In the genomic region with DNA sequence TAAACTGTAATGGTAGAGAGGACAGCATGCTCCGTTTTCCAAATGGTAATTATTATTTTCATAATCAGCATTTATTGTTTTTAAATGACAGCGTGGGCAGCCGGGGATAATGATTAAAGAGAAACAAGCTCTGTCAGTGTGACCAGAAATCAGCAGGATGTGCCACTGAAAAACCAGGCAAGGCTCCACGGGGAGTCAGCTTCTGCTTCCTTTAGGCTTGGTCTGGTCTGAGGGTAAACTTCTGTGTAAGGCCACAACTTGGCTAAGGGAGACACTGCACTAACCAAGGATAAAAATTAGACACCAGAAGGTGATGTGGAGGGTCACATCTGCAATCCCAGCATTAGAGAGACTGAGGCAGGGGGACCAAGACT, we compare ENCODE assay signal across 10 mouse cellular contexts. TPM values are rescaled to one million over a fixed set of nuclear protein-coding genes. Genes with fewer than 3 reads are reported as not detected.
DNase-seq lines count a peak whose midpoint lies in the region; ATAC-seq and TF ChIP-seq lines count a peak whose summit lies in the region.
"Had no signal": no experiment of that assay in that cellular context is flagged by ENCODE, and none has a peak within 500 bp of the region (broad histone marks: within the 10 kb centered on the region; RNA-seq: fewer than 3 reads in every experiment).

No protein-coding gene starts in this region.

- TF ChIP-seq POLR2A in MEL (IDR thresholded peaks at IDR 0.05; ENCODE audit: control insufficient read depth in 1 of 2, insufficient read depth in 1 of 2, low read depth in 1 of 2, low read length in 2 of 2, poor library complexity in 1 of 2), result no peak
- no peak for TF ChIP-seq POLR2A in cerebellum, adult 2 months (IDR thresholded peaks at IDR 0.05; ENCODE audit: borderline replicate concordance, insufficient read depth, low read length)

- no peaks in the 10 kb centered on the region for H3K27me3 ChIP-seq in kidney, embryonic 14.5 days (ENCODE audit: control insufficient read depth, insufficient read depth, low read length)
- no peaks in the 10 kb centered on the region for H3K27me3 ChIP-seq in MEL (ENCODE audit: control insufficient read depth in 1 of 2, insufficient read depth in 2 of 2, low read length in 2 of 2)
- H3K27me3 ChIP-seq in liver, embryonic 13.5 days, result no peaks in the 10 kb centered on the region
- peaks cover 6% of the 10 kb centered on the region; the same call in 1 of the 2 replicates for H3K27me3 ChIP-seq in cerebellum, adult 2 months (ENCODE audit: control insufficient read depth, insufficient read depth, low read length)
- H3K27me3 ChIP-seq: embryonic facial prominence, embryonic 13.5 days had no signal

- WGBS in kidney, embryonic 14.5 days, result 33% methylated on average over 4 of the region's 4 CpGs
- WGBS in liver, embryonic 13.5 days (ENCODE audit: insufficient replicate concordance), result 17% methylated on average over 4 of the region's 4 CpGs
- WGBS in cerebellum, adult 2 months, result 61% methylated on average over 4 of the region's 4 CpGs

- TF ChIP-seq EP300 in MEL (IDR thresholded peaks at IDR 0.05; ENCODE audit: low read depth in 1 of 2, low read length in 2 of 2), result no peak

- no peak for TF ChIP-seq CTCF in MEL (IDR thresholded peaks at IDR 0.05 in 2 of 3, conservative IDR thresholded peaks at IDR 0.05 in 1 of 3; ENCODE audit: control insufficient read depth in 1 of 3, insufficient read depth in 1 of 3, low read depth in 2 of 3, low read length in 3 of 3, poor library complexity in 1 of 3, severe bottlenecking in 1 of 3)
- no peak for TF ChIP-seq CTCF in cerebellum, adult 2 months (IDR thresholded peaks at IDR 0.05; ENCODE audit: borderline replicate concordance, insufficient read depth, low read depth, low read length)

- TF ChIP-seq RAD21 in MEL (IDR thresholded peaks at IDR 0.05; ENCODE audit: low read depth, low read length), result no peak

- H3K9me3 ChIP-seq in kidney, embryonic 14.5 days (ENCODE audit: control insufficient read depth, low read length), result no peaks in the 10 kb centered on the region
- no peaks in the 10 kb centered on the region for H3K9me3 ChIP-seq in MEL (replicated peaks; ENCODE audit: insufficient read depth, low read length)
- H3K9me3 ChIP-seq in liver, embryonic 13.5 days (replicated peaks), result no peaks in the 10 kb centered on the region
- H3K9me3 ChIP-seq: embryonic facial prominence, embryonic 13.5 days; midbrain, embryonic 10.5 days had no signal

- H3K27ac ChIP-seq in kidney, embryonic 14.5 days (ENCODE audit: low read depth, low read length), result peak overlapping the region; percentile 47
- H3K27ac ChIP-seq in MEL (ENCODE audit: control insufficient read depth, low read depth, low read length), result peak overlapping the region; percentile 82
- peak overlapping the region; percentile 57; the same call in 1 of the 2 replicates for H3K27ac ChIP-seq in liver, embryonic 13.5 days
- H3K27ac ChIP-seq in cerebellum, adult 2 months (ENCODE audit: insufficient read depth, low read length), result no peak overlapping the region
- H3K27ac ChIP-seq: embryonic facial prominence, embryonic 13.5 days; midbrain, embryonic 10.5 days had no signal

- H3K4me3 ChIP-seq in kidney, embryonic 14.5 days (ENCODE audit: low read length), result no peak overlapping the region
- peak overlapping the region; percentile 44 to 76 for H3K4me3 ChIP-seq in MEL (ENCODE audit: control insufficient read depth in 1 of 2, insufficient read depth in 1 of 2, low read depth in 2 of 2, low read length in 2 of 2)
- peak overlapping the region; percentile 40 for H3K4me3 ChIP-seq in liver, embryonic 13.5 days (replicated peaks)
- no peak overlapping the region for H3K4me3 ChIP-seq in cerebellum, adult 2 months (replicated peaks; ENCODE audit: insufficient read depth, low read depth, low read length)
- H3K4me3 ChIP-seq: embryonic facial prominence, embryonic 13.5 days; midbrain, embryonic 10.5 days had no signal

- no peak for ATAC-seq in kidney, embryonic 14.5 days (ENCODE audit: low FRiP score, low TSS enrichment)
- peak; percentile 53 for ATAC-seq in CD4-positive, CD25-positive, alpha-beta regulatory T cell, adult 4 months
- ATAC-seq in liver, embryonic 13.5 days (ENCODE audit: low read depth), result no peak

- H3K79me2 ChIP-seq in MEL (ENCODE audit: control insufficient read depth, insufficient read depth, low read length, poor library complexity), result no peaks in the 10 kb centered on the region; the same call in 1 of the 2 replicates

- no peaks in the 10 kb centered on the region for H3K36me3 ChIP-seq in kidney, embryonic 14.5 days (ENCODE audit: control insufficient read depth, insufficient read depth, low read length)
- H3K36me3 ChIP-seq in MEL (ENCODE audit: control insufficient read depth in 1 of 2, insufficient read depth in 2 of 2, low read length in 2 of 2), result peaks cover 0 to 23% of the 10 kb centered on the region in 2 experiments; a peak in 2 of 4 replicates
- H3K36me3 ChIP-seq in liver, embryonic 13.5 days, result no peaks in the 10 kb centered on the region
- H3K36me3 ChIP-seq: embryonic facial prominence, embryonic 13.5 days; midbrain, embryonic 10.5 days had no signal

- peaks cover 5% of the 10 kb centered on the region for H3K4me1 ChIP-seq in kidney, embryonic 14.5 days (ENCODE audit: control insufficient read depth, insufficient read depth, low read length)
- H3K4me1 ChIP-seq in MEL (ENCODE audit: control insufficient read depth in 1 of 2, insufficient read depth in 2 of 2, low read length in 2 of 2), result peaks cover 7 to 17% of the 10 kb centered on the region in 2 experiments
- peaks cover 31% of the 10 kb centered on the region for H3K4me1 ChIP-seq in liver, embryonic 13.5 days (replicated peaks)
- peaks cover 8% of the 10 kb centered on the region for H3K4me1 ChIP-seq in cerebellum, adult 2 months (ENCODE audit: control insufficient read depth, insufficient read depth, low read length)
- H3K4me1 ChIP-seq: midbrain, embryonic 10.5 days had no signal

- no peak for DNase-seq in kidney, postnatal 4 days
- DNase-seq in MEL (ENCODE audit: low read depth, low spot score), result peak; percentile 67
- DNase-seq in liver, embryonic 13.5 days, result no peak
- no peak for DNase-seq in cerebellum, adult 18-20 months
- DNase-seq in cerebellum, adult 2 months, result no peak
- DNase-seq: layer of hippocampus, adult 9-11 months had no signal

- no peak overlapping the region for H3K9ac ChIP-seq in kidney, embryonic 14.5 days (ENCODE audit: low read depth, low read length)
- H3K9ac ChIP-seq in MEL (ENCODE audit: control insufficient read depth, low read depth, low read length, poor library complexity, severe bottlenecking), result peak overlapping the region; percentile 77
- peak overlapping the region; percentile 51; the same call in 1 of the 2 replicates for H3K9ac ChIP-seq in liver, embryonic 13.5 days
- H3K9ac ChIP-seq: embryonic facial prominence, embryonic 13.5 days had no signal

- H3K4me2 ChIP-seq in kidney, embryonic 14.5 days (replicated peaks; ENCODE audit: low read depth, low read length), result peak overlapping the region; percentile 11; the same call in 1 of the 2 replicates
- peak overlapping the region; percentile 62 for H3K4me2 ChIP-seq in liver, embryonic 13.5 days
- H3K4me2 ChIP-seq: embryonic facial prominence, embryonic 13.5 days had no signal

TF ChIP-seq in MEL, 35 proteins besides CTCF, POLR2A, EP300 and RAD21:
- TF ChIP-seq GATA1 (IDR thresholded peaks at IDR 0.05; ENCODE audit: low read depth, low read length), result no peak
- TF ChIP-seq MYC (IDR thresholded peaks at IDR 0.05; ENCODE audit: low read depth, low read length), result 0 out of 2 replicates have a peak, but pooled peaks have one; percentile 3
- no peak for TF ChIP-seq SIN3A (IDR thresholded peaks at IDR 0.05; ENCODE audit: low read length)
- TF ChIP-seq MEF2A (IDR thresholded peaks at IDR 0.05; ENCODE audit: extremely low read depth, insufficient replicate concordance, low read depth, low read length, poor library complexity, severe bottlenecking), result no peak
- TF ChIP-seq USF1 (IDR thresholded peaks at IDR 0.05; ENCODE audit: low read depth, low read length), result no peak
- peak; percentile 19; the same call in 1 of the 2 replicates for TF ChIP-seq MXI1 (IDR thresholded peaks at IDR 0.05; ENCODE audit: low read depth, low read length)
- no peak; the same call in 1 of the 2 replicates for TF ChIP-seq TBP (IDR thresholded peaks at IDR 0.05; ENCODE audit: low read depth, low read length)
- TF ChIP-seq KAT2A (conservative IDR thresholded peaks at IDR 0.05; ENCODE audit: low read depth, low read length), result no peak
- TF ChIP-seq MAFK (IDR thresholded peaks at IDR 0.05; ENCODE audit: borderline replicate concordance, low read depth, low read length), result no peak
- no peak for TF ChIP-seq ZMIZ1 (IDR thresholded peaks at IDR 0.05; ENCODE audit: low read depth, low read length)
- TF ChIP-seq POLR2AphosphoS2 (IDR thresholded peaks at IDR 0.05; ENCODE audit: low read length), result no peak
- TF ChIP-seq NRF1 (IDR thresholded peaks at IDR 0.05; ENCODE audit: insufficient read depth, low read depth, low read length, poor library complexity, severe bottlenecking), result no peak
- TF ChIP-seq ELF1 (IDR thresholded peaks at IDR 0.05; ENCODE audit: low read depth, low read length), result no peak
- no peak for TF ChIP-seq CHD2 (IDR thresholded peaks at IDR 0.05; ENCODE audit: low read length)
- TF ChIP-seq E2F4 (IDR thresholded peaks at IDR 0.05; ENCODE audit: borderline replicate concordance, low read depth, low read length), result no peak
- TF ChIP-seq MAZ (IDR thresholded peaks at IDR 0.05; ENCODE audit: low read depth, low read length), result 0 out of 2 replicates have a peak, but pooled peaks have one; percentile 5
- no peak for TF ChIP-seq ZNF384 (IDR thresholded peaks at IDR 0.05; ENCODE audit: low read depth, low read length)
- no peak for TF ChIP-seq RCOR1 (IDR thresholded peaks at IDR 0.05; ENCODE audit: low read depth, low read length)
- no peak for TF ChIP-seq USF2 (IDR thresholded peaks at IDR 0.05; ENCODE audit: borderline replicate concordance in 1 of 2, insufficient read depth in 1 of 2, low read depth in 1 of 2, low read length in 2 of 2)
- no peak for TF ChIP-seq POLR2AphosphoS5 (IDR thresholded peaks at IDR 0.05; ENCODE audit: borderline replicate concordance, low read depth, low read length)

RNA-seq across cellular contexts. Expression of a gene that starts 11.5 kb away (rescaled TPM):
- polyA plus RNA-seq in kidney, embryonic 14.5 days (2014; fragmentation: Nextera tagmentation; extraction: Ambion mirVana), result 4.6 and 9.1 TPM in 2 replicates
- polyA plus RNA-seq in CD4-positive, CD25-positive, alpha-beta regulatory T cell, adult 4 months (2017; shearing (Covaris generic)), result 10 to 100 TPM in 1 of 2 experiments, 1 to 10 TPM in 1; 7.0 to 16.4 TPM
- 36.7 and 36.8 TPM in 2 replicates for total RNA-seq in MEL (2012; rRNA removed)
- 10 to 100 TPM in 1 of 2 experiments, not detected in 1; 66.4 TPM for polyA plus RNA-seq in MEL (2012; ENCODE audit: insufficient read depth in 1 of 2, insufficient read length in 2 of 2, low read depth in 1 of 2, low replicate concordance in 2 of 2, missing spikeins in 1 of 2)
- 4.8 TPM in 2 replicates for polyA plus RNA-seq in liver, embryonic 13.5 days (2015; fragmentation: Nextera tagmentation; extraction: Ambion mirVana)
- polyA plus RNA-seq in cerebellum, adult 2 months (2012; rRNA removed), result 7.1 and 8.7 TPM in 2 replicates

Comparison
In these comparisons a context has a peak if more than half of its experiments do, and no peak if none do; other contexts are left out.
1. H3K4me3 ChIP-seq: peak in MEL (2 of 2) and liver, embryonic 13.5 days (single experiment); none in kidney, embryonic 14.5 days (single experiment) and cerebellum, adult 2 months (single experiment).